Mouse (Mus musculus) bone marrow macrophage, adult 2 months (primary cell): ENCODE measurements around the gene Xiap. TPM values are rescaled to one million over a fixed set of nuclear protein-coding genes. Genes with fewer than 3 reads are reported as not detected.
A peak's percentile ranks its signal among the peaks of the same experiment; 100 is the strongest.

ENCODE experiments used
- H3K27ac ChIP-seq: 2 replicates; pipeline ENCODE4 v1.5.1; 2012; ENCODE audit warnings: low read depth, low read length; ENCODE audit not compliant: insufficient read depth
- H3K4me1 ChIP-seq: 2 replicates; pipeline ENCODE4 v1.6.1; 2012; ENCODE audit warnings: low read length; ENCODE audit not compliant: control insufficient read depth, insufficient read depth
- H3K4me3 ChIP-seq: 2 replicates; pipeline ENCODE4 v1.5.1; 2012; ENCODE audit warnings: mild to moderate bottlenecking, low read length, moderate library complexity; ENCODE audit not compliant: insufficient read depth
- CTCF ChIP-seq: IDR thresholded peaks from 2 replicates; pipeline ENCODE4 v1.5.1; 2012; ENCODE audit warnings: low read depth, mild to moderate bottlenecking, low read length, moderate library complexity
- POLR2A ChIP-seq: IDR thresholded peaks from 2 replicates; pipeline ENCODE4 v1.6.1; 2012; ENCODE audit warnings: mild to moderate bottlenecking, low read depth, low read length, borderline replicate concordance
- polyA plus RNA-seq: library from polyadenylated mRNA; stranded (reverse); fragments of >200 nt; gene quantifications from 2 replicates; pipeline ENCODE4 v1.2.4, GENCODE M21; 2012; ENCODE audit not compliant: missing spikeins, insufficient read depth, insufficient read length

Gene Xiap
- polyA plus RNA-seq, 1 experiment = 61.6 TPM

DNA sequence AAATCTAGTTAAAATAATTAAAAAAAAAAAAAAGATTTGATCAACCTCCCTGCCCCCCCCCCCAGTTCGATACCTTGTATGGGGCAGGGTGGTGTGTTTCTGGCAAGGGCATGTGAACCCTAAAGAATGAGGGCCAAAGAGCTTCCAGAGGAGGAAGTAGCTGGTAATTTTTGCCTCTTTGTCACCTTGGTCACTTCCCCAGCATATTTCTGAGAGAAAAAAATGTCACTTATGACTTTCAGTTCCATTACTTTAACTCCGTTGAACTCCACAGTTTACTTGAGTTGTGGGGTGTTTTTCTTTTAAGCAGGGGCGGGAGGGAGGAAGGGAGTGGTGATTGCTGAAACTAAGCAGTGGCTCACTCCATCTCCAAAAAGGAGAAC lies 9.4 kb downstream of the Xiap start:
- TF ChIP-seq POLR2A (no peak), CTCF (no peak)

DNA sequence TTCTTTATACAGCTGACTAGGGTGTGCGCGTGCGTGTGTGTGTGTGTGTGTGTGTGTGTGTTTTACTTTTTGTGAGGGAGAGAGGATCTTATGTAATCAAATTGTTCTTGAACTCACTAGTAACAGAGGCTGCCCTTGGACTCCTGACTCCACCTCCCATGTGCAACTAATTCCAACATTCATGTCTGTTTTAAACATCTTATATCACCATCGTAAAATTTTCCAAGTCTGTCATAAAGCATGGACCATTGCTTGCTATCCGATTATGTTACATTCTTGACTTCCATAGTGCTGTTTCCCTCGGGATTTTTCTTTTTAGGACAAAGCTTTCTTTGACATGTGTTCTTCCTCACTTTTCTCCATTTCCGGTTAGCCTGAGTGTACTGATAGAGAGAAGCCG lies 28.3 kb downstream of the Xiap start:
- no peak for TF ChIP-seq POLR2A
- TF ChIP-seq CTCF = no peak
- Histone ChIP-seq H3K4me3 (no peak overlapping the region), H3K4me1 (no peaks in the 10 kb centered on the region), H3K27ac (no peak overlapping the region)

More for the DNA sequence above, 9.4 kb downstream of the Xiap start:
- Histone ChIP-seq H3K4me1 (peaks cover 10% of the 10 kb centered on the region), H3K27ac (peak overlapping the region; percentile 93), H3K4me3 (peak overlapping the region; percentile 56)

DNA sequence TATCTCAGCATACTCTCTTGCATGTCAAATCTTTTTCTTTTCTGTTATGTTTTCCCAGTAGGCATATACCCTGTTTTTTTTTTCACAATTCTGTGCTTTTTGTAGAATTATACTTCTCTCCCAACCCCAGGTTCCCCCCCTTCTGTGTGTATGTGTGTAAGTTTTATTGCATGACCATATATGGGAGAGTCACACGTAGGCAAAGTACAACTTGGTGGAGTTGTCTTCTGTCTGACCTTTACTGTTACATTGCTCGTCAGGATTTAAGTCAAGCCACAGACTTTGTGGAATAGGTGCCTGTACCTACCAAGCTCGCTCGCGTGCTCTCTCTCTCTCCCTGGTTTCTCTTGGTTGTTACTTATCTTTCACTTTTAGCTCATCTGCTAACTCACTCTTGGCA lies 28.7 kb downstream of the Xiap start:
- H3K4me3 ChIP-seq = no peak overlapping the region
- TF ChIP-seq CTCF (no peak), POLR2A (no peak)
- no peak overlapping the region for H3K27ac ChIP-seq

DNA sequence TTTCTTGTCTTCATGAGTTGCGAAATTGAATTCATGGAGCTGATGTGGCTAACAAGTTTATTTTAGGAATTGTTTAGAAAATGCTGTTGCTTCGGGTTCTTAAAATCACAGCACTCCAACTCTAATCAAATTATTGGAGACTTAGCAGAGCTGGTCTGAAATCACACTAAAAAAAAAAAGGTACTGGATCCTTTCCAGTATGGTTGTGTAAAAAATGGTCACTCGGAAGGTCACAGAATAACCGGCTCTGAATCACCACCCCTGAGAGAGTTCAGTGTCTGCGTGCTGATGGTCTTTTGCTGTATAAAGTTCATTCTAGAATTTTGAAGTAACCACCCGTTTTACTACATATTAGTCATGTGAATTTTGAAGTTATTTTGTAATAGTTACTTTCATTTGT lies 47.7 kb downstream of the Xiap start:
- no peak for TF ChIP-seq CTCF
- no peak for TF ChIP-seq POLR2A
- H3K27ac ChIP-seq = peak overlapping the region; percentile 23; the same call in 1 of the 2 replicates
- H3K4me3 ChIP-seq = no peak overlapping the region
- H3K4me1 ChIP-seq = peaks cover 3% of the 10 kb centered on the region; the same call in 1 of the 2 replicates

More for the DNA sequence above, 28.7 kb downstream of the Xiap start:
- H3K4me1 ChIP-seq = no peaks in the 10 kb centered on the region

DNA sequence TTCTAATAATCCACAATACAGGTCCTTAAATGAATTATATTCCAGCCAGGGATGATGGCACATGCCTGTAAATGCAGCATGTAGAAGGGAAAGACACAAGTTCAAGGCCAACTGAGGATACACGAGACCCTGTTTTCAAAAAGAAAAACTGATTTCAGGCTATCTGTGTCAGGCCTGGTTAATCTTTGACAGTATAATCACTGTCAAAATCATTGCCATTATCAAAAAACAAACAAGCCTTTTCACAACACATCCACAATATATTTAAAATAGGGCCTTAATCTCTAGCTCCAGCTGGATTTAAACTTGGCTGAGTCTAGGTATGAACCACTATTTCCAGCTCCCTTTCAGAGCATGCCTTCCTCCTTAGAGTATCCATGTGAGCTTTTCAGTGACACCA lies 51.1 kb downstream of the Xiap start:
- no peak overlapping the region for H3K27ac ChIP-seq
- TF ChIP-seq POLR2A (no peak), CTCF (no peak)
- peaks cover 4% of the 10 kb centered on the region for H3K4me1 ChIP-seq
- H3K4me3 ChIP-seq = no peak overlapping the region

DNA sequence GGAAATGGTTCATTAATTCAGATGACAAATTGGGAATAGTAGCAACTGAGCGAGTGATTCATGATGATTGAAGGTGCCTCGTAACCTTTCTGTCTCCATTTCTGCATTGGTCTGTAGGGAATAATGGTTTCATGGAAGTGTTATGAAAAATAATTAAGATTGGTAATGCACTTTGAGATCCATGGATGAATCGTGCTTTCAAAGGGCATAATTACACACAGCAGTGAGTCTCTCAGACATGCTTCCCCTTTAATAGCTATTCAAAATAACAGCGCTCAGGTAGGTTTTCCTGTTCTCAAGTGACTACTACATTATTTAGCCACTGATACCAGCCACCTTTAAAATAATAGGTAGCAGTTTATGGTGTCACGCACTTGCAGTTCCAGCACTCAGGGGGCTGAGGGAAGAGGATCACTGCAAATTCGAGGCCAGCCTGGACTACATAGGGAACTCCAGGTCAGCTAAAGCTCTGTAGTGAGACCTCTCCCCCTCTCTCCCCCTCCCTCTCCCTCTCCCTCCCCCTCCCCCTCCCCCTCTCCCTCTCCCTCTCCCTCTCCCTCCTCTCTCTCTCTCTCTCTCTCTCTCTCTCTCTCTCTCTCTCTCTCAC lies 60.1 kb downstream of the Xiap start:
- Histone ChIP-seq H3K4me1 (peaks cover 17% of the 10 kb centered on the region), H3K27ac (no peak overlapping the region), H3K4me3 (no peak overlapping the region)
- TF ChIP-seq POLR2A = no peak
- TF ChIP-seq CTCF = no peak

DNA sequence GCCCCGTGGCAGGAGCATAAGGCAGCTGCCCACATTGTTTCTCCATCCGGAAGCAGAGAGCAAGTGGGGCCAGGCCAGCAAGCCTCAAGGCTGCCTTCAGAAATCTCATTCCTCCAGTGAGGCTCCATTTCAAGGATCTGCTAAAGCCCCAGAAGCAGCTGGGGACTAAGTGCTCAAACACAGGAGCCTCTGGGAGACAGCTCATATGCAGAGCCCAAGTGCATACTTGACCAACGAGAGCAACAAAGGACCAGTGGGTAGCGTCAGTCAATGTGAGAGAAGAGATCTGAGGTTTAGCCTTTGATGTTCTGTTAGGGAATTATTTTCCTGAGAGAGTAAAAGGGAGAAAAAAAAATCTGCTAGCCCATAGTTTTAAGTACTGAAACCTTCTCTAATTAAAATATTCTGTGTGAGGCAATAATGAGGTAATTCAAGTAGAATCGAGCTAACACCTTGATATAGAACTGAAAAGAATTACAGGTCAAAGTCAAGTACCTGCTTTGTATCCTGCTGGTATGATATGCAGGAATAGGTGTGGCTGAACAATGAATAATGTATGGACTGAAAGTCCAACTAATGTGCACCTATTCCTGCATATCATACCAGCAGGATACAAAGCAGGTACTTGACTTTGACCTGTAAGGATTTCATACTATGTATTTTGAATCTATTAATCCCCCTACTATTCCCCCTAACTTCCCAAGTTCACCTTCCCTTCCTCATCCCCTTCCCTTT lies 65.7 kb downstream of the Xiap start:
- H3K4me1 ChIP-seq = peaks cover 8% of the 10 kb centered on the region; the same call in 1 of the 2 replicates
- TF ChIP-seq POLR2A (no peak), CTCF (no peak)
- H3K27ac ChIP-seq = no peak overlapping the region
- no peak overlapping the region for H3K4me3 ChIP-seq

DNA sequence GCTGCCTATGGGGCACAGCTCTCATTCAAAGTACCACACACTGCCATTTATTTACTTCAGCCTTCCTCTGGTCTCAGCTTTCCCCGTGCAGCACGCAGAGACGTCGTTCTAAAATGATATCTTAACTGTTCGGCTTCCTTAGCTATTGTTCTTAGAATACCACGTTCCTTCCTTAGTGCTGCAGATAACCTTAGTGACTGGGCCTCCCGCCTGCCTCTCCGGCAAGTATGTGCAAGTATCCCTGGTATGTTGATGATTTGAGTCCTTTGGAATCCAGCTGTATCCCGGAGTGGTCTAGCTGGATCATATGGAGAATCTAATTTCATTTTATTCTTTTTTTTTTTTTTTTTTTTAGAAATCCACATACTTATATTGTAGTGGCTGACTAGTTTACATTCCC lies 80.4 kb downstream of the Xiap start:
- Histone ChIP-seq H3K4me3 (no peak overlapping the region), H3K4me1 (peaks cover 4% of the 10 kb centered on the region; the same call in 1 of the 2 replicates), H3K27ac (no peak overlapping the region)
- no peak for TF ChIP-seq POLR2A
- no peak for TF ChIP-seq CTCF

DNA sequence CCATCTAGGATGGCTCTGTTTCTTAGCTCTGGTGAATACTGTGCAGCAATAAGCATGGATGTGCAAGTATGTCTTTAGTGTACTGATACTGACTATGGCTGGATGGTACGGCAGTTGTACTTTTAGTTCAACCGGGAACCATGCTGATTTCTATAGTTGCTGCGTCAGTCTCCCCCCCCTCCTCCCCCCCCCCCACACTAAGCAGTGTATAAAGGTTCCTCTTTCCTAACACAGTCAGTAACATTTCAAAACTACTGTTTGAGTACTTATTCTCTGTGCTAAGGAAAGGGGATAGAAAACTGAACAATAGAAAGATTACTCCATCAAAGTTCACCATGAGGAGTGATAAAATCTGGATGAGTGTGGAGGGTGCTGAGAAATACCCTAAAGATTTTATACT lies 83.1 kb downstream of the Xiap start:
- TF ChIP-seq POLR2A (no peak), CTCF (no peak)
- Histone ChIP-seq H3K4me3 (peak overlapping the region; percentile 30; the same call in 1 of the 2 replicates), H3K4me1 (peaks cover 12% of the 10 kb centered on the region), H3K27ac (peak overlapping the region; percentile 40; the same call in 1 of the 2 replicates)

DNA sequence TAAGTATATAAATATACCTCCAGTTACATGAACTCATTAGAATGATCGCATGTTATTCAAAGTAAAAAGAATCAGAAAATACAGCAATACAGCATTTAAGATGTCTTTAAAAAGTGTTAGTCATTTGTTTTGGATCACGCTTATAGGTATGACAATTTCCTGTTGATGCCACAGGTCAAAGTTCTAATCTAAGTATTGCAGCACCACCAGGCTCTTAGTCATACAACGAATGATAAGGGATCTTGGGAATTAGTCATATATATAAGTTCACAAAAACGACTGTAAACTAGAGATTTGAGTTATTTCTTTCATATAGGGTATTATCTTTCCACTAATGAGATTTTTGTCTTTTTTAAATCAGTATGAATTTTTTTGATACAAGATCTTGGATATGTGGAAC lies 84.5 kb downstream of the Xiap start:
- TF ChIP-seq CTCF (no peak), POLR2A (no peak)

More for the DNA sequence above, 84.5 kb downstream of the Xiap start:
- no peak overlapping the region for H3K27ac ChIP-seq
- H3K4me1 ChIP-seq = peaks cover 12% of the 10 kb centered on the region
- no peak overlapping the region for H3K4me3 ChIP-seq
